Mouse (Mus musculus): ENCODE data around the gene Flywch2. TPM values are rescaled to one million over a fixed set of nuclear protein-coding genes. Genes with fewer than 3 reads are reported as not detected.
A peak's percentile ranks its signal among the peaks of the same experiment; 100 is the strongest.

Flywch2 gene
- polyA plus RNA-seq, 1 experiment = not detected

- peaks cover 2% of the 10 kb centered on the region; the same call in 1 of the 2 replicates for H3K4me1 ChIP-seq (ENCODE audit: control insufficient read depth)
- H3K4me3 ChIP-seq (replicated peaks) = no peak overlapping the region
- peaks cover 55% of the 10 kb centered on the region for H3K9me3 ChIP-seq (ENCODE audit: control insufficient read depth, low read length)
- peaks cover 100% of the 10 kb centered on the region for H3K36me3 ChIP-seq (ENCODE audit: control insufficient read depth)
- TF ChIP-seq GATA1 (IDR thresholded peaks at IDR 0.05; ENCODE audit: low read length) (no peak), TAL1 (IDR thresholded peaks at IDR 0.05; ENCODE audit: low read length) (no peak)
- H3K27me3 ChIP-seq (ENCODE audit: control insufficient read depth) = peaks cover 7% of the 10 kb centered on the region; the same call in 1 of the 2 replicates
Observed at GRCm38 (mm10) chr17:23820731-23821130, 34.9 kb upstream of the Flywch2 start.

GRCm38 (mm10) chr17:23819235-23819634 lies 33.4 kb upstream of the Flywch2 start:
- H3K27me3 ChIP-seq (ENCODE audit: control insufficient read depth) = peaks cover 12% of the 10 kb centered on the region; the same call in 1 of the 2 replicates
- H3K4me1 ChIP-seq (ENCODE audit: control insufficient read depth) = peaks cover 2% of the 10 kb centered on the region; the same call in 1 of the 2 replicates
- H3K9me3 ChIP-seq (ENCODE audit: control insufficient read depth, low read length) = peaks cover 68% of the 10 kb centered on the region
- H3K4me3 ChIP-seq (replicated peaks) = no peak overlapping the region
- TF ChIP-seq TAL1 (IDR thresholded peaks at IDR 0.05; ENCODE audit: low read length) (no peak), GATA1 (IDR thresholded peaks at IDR 0.05; ENCODE audit: low read length) (no peak)
- peaks cover 100% of the 10 kb centered on the region for H3K36me3 ChIP-seq (ENCODE audit: control insufficient read depth)

GRCm38 (mm10) chr17:23818579-23818978 lies 32.7 kb upstream of the Flywch2 start:
- H3K9me3 ChIP-seq (ENCODE audit: control insufficient read depth, low read length) = peaks cover 72% of the 10 kb centered on the region
- H3K27me3 ChIP-seq (ENCODE audit: control insufficient read depth) = peaks cover 12% of the 10 kb centered on the region; the same call in 1 of the 2 replicates
- H3K36me3 ChIP-seq (ENCODE audit: control insufficient read depth) = peaks cover 100% of the 10 kb centered on the region
- H3K4me3 ChIP-seq (replicated peaks) = no peak overlapping the region
- H3K4me1 ChIP-seq (ENCODE audit: control insufficient read depth) = peaks cover 2% of the 10 kb centered on the region; the same call in 1 of the 2 replicates
- TF ChIP-seq TAL1 (IDR thresholded peaks at IDR 0.05; ENCODE audit: low read length) = no peak
- no peak for TF ChIP-seq GATA1 (IDR thresholded peaks at IDR 0.05; ENCODE audit: low read length)

- peaks cover 66% of the 10 kb centered on the region for H3K9me3 ChIP-seq (ENCODE audit: control insufficient read depth, low read length)
- H3K4me1 ChIP-seq (ENCODE audit: control insufficient read depth) = no peaks in the 10 kb centered on the region
- H3K4me3 ChIP-seq (replicated peaks) = no peak overlapping the region
- H3K36me3 ChIP-seq (ENCODE audit: control insufficient read depth) = peaks cover 100% of the 10 kb centered on the region
- H3K27me3 ChIP-seq (ENCODE audit: control insufficient read depth) = peaks cover 12% of the 10 kb centered on the region; the same call in 1 of the 2 replicates
- TF ChIP-seq GATA1 (IDR thresholded peaks at IDR 0.05; ENCODE audit: low read length) (no peak), TAL1 (IDR thresholded peaks at IDR 0.05; ENCODE audit: low read length) (no peak)
Observed at GRCm38 (mm10) chr17:23815641-23816040, 29.8 kb upstream of the Flywch2 start.

- H3K9me3 ChIP-seq (ENCODE audit: control insufficient read depth, low read length) = no peaks in the 10 kb centered on the region
- peaks cover 75% of the 10 kb centered on the region for H3K36me3 ChIP-seq (ENCODE audit: control insufficient read depth)
- H3K4me1 ChIP-seq (ENCODE audit: control insufficient read depth) = peaks cover 26% of the 10 kb centered on the region
- no peak overlapping the region for H3K4me3 ChIP-seq (replicated peaks)
- TF ChIP-seq GATA1 (IDR thresholded peaks at IDR 0.05; ENCODE audit: low read length) = no peak
- TF ChIP-seq TAL1 (IDR thresholded peaks at IDR 0.05; ENCODE audit: low read length) = no peak
- H3K27me3 ChIP-seq (ENCODE audit: control insufficient read depth) = no peaks in the 10 kb centered on the region
Observed at GRCm38 (mm10) chr17:23807918-23808317, 22.0 kb upstream of the Flywch2 start.

- H3K36me3 ChIP-seq (ENCODE audit: control insufficient read depth) = peaks cover 64% of the 10 kb centered on the region
- H3K27me3 ChIP-seq (ENCODE audit: control insufficient read depth) = no peaks in the 10 kb centered on the region
- peak overlapping the region; percentile 22 for H3K4me3 ChIP-seq (replicated peaks)
- TF ChIP-seq GATA1 (IDR thresholded peaks at IDR 0.05; ENCODE audit: low read length) (no peak), TAL1 (IDR thresholded peaks at IDR 0.05; ENCODE audit: low read length) (no peak)
- no peaks in the 10 kb centered on the region for H3K9me3 ChIP-seq (ENCODE audit: control insufficient read depth, low read length)
- H3K4me1 ChIP-seq (ENCODE audit: control insufficient read depth) = peaks cover 31% of the 10 kb centered on the region
Observed at GRCm38 (mm10) chr17:23806867-23807266, 21.0 kb upstream of the Flywch2 start.

- Histone ChIP-seq H3K36me3 (ENCODE audit: control insufficient read depth) (peaks cover 41% of the 10 kb centered on the region), H3K4me3 (replicated peaks) (peak overlapping the region; percentile 79), H3K27me3 (ENCODE audit: control insufficient read depth) (no peaks in the 10 kb centered on the region; the same call in 1 of the 2 replicates), H3K4me1 (ENCODE audit: control insufficient read depth) (peaks cover 35% of the 10 kb centered on the region), H3K9me3 (ENCODE audit: control insufficient read depth, low read length) (no peaks in the 10 kb centered on the region)
- TF ChIP-seq GATA1 (IDR thresholded peaks at IDR 0.05; ENCODE audit: low read length) (no peak), TAL1 (IDR thresholded peaks at IDR 0.05; ENCODE audit: low read length) (no peak)
Observed at GRCm38 (mm10) chr17:23804426-23805085, 18.7 kb upstream of the Flywch2 start.

- TF ChIP-seq TAL1 (IDR thresholded peaks at IDR 0.05; ENCODE audit: low read length) = no peak
- TF ChIP-seq GATA1 (IDR thresholded peaks at IDR 0.05; ENCODE audit: low read length) = no peak
- H3K4me3 ChIP-seq (replicated peaks) = peak overlapping the region; percentile 79
- peaks cover 35% of the 10 kb centered on the region for H3K4me1 ChIP-seq (ENCODE audit: control insufficient read depth)
- H3K9me3 ChIP-seq (ENCODE audit: control insufficient read depth, low read length) = no peaks in the 10 kb centered on the region
- H3K36me3 ChIP-seq (ENCODE audit: control insufficient read depth) = peaks cover 31% of the 10 kb centered on the region
- no peaks in the 10 kb centered on the region; the same call in 1 of the 2 replicates for H3K27me3 ChIP-seq (ENCODE audit: control insufficient read depth)
Observed at GRCm38 (mm10) chr17:23803366-23804041, 17.6 kb upstream of the Flywch2 start.

- Histone ChIP-seq H3K36me3 (ENCODE audit: control insufficient read depth) (peaks cover 24% of the 10 kb centered on the region), H3K9me3 (ENCODE audit: control insufficient read depth, low read length) (no peaks in the 10 kb centered on the region), H3K4me3 (replicated peaks) (peak overlapping the region; percentile 79)
Observed at GRCm38 (mm10) chr17:23802746-23803365, 17.0 kb upstream of the Flywch2 start.

More at GRCm38 (mm10) chr17:23802746-23803365, 17.0 kb upstream of the Flywch2 start:
- Histone ChIP-seq H3K4me1 (ENCODE audit: control insufficient read depth) (peaks cover 35% of the 10 kb centered on the region), H3K27me3 (ENCODE audit: control insufficient read depth) (no peaks in the 10 kb centered on the region; the same call in 1 of the 2 replicates)
- no peak for TF ChIP-seq TAL1 (IDR thresholded peaks at IDR 0.05; ENCODE audit: low read length)
- TF ChIP-seq GATA1 (IDR thresholded peaks at IDR 0.05; ENCODE audit: low read length) = no peak
